Mouse (Mus musculus) heart, adult 2 months (tissue): ENCODE measurements around the gene Filip1.

Source experiments
- CTCF ChIP-seq: fragments of 200-600 bp; IDR thresholded peaks from 2 replicates; pipeline ENCODE4 v1.8.1; 2022; ENCODE audit warnings: antibody characterized with exemption, mild to moderate bottlenecking, moderate library complexity
- POLR2A ChIP-seq: fragments of 200-500 bp; IDR thresholded peaks from 2 replicates; pipeline ENCODE4 v1.6.1; 2011; ENCODE audit warnings: mild to moderate bottlenecking, low read depth, low read length, control low read depth; ENCODE audit not compliant: insufficient read depth

DNA sequence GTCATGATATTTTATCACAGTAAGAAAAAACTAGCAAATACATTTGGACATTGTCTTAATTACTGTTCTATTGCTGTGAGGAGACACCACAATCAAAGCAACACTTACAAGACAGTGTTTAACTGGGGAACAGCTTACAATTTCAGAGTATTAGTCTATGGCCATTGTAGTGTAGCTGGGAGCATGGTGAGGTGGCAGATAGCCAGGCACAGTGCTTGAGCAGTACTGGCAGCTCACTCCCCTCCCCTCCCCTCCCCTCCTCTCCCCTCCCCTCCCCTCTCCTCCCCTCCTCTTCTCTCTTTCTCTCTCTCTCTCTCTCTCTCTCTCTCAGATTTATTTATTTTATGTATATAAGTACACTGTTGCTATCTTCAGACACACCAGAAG lies 25.3 kb upstream of the Filip1 start:
- no peak for TF ChIP-seq POLR2A
- no peak for TF ChIP-seq CTCF
